ENCODE assay signal across 10 mouse cellular contexts in the genomic region with DNA sequence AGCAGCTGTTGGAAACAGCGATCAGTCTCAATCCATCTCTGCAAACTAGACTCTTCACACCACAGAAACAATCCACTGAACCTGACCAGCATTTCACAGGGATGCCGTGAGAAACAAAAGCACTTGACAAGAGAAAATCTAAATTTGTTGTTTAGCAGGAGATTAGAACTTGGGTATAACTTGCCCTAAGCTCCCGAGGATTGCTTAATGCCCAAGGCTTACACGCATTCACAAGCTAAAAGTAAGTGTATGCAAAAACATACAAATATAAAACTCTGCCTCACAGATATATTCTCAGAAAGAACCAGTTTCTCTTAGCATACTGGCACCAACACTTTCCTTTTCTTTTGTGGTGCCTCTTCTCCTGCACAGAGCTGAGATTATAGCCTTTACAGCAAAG. TPM values are rescaled to one million over a fixed set of nuclear protein-coding genes. Genes with fewer than 3 reads are reported as not detected.
A peak's percentile ranks its signal among the peaks of the same experiment; 100 is the strongest.
DNase-seq lines count a peak whose midpoint lies in the region; ATAC-seq and TF ChIP-seq lines count a peak whose summit lies in the region.
"Had no signal": no experiment of that assay in that cellular context is flagged by ENCODE, and none has a peak within 500 bp of the region (broad histone marks: within the 10 kb centered on the region; RNA-seq: fewer than 3 reads in every experiment).

No protein-coding gene starts in this region.

- H3K36me3 ChIP-seq in intestine, embryonic 14.5 days (ENCODE audit: control insufficient read depth, insufficient read depth, low read length): no peaks in the 10 kb centered on the region
- no peaks in the 10 kb centered on the region for H3K36me3 ChIP-seq in intestine, embryonic 16.5 days (ENCODE audit: control insufficient read depth, insufficient read depth, low read length)
- H3K36me3 ChIP-seq in forebrain, embryonic 14.5 days (ENCODE audit: control insufficient read depth, insufficient read depth, low read length): peaks cover 4% of the 10 kb centered on the region
- H3K36me3 ChIP-seq in limb, embryonic 12.5 days: peaks cover 3% of the 10 kb centered on the region; the same call in 1 of the 2 replicates
- H3K36me3 ChIP-seq in liver, embryonic 12.5 days: no peaks in the 10 kb centered on the region
- H3K36me3 ChIP-seq: stomach, embryonic 15.5 days had no signal

- no peak for DNase-seq in intestine, embryonic 14.5 days (ENCODE audit: low spot score)
- DNase-seq in forebrain, embryonic 14.5 days (ENCODE audit: low spot score): no peak
- DNase-seq in frontal cortex, postnatal 25 days (ENCODE audit: low spot score in 2 of 2): no peak
- DNase-seq: cerebellum, adult 9-10 months; kidney, postnatal 10 days had no signal

- no peak for TF ChIP-seq CTCF in olfactory bulb, adult 2 months (IDR thresholded peaks at IDR 0.05; ENCODE audit: insufficient read depth, low read depth, low read length)

- 82% methylated on average over 4 of the region's 4 CpGs for WGBS in intestine, embryonic 14.5 days
- whole genome bisulfite sequencing in intestine, embryonic 16.5 days: 75% methylated on average over 4 of the region's 4 CpGs
- WGBS in forebrain, embryonic 14.5 days: 8% methylated on average over 4 of the region's 4 CpGs
- WGBS in limb, embryonic 12.5 days: 83% methylated on average over 4 of the region's 4 CpGs
- 26% methylated on average over 4 of the region's 4 CpGs for WGBS in olfactory bulb, adult 2 months
- 73% methylated on average over 4 of the region's 4 CpGs for WGBS in liver, embryonic 12.5 days (ENCODE audit: insufficient replicate concordance)

- H3K4me3 ChIP-seq in intestine, embryonic 14.5 days (ENCODE audit: low read depth, low read length): 0 out of 2 replicates have a peak overlapping the region, but pooled peaks have one; percentile 8
- H3K4me3 ChIP-seq in intestine, embryonic 16.5 days (ENCODE audit: low read length): no peak overlapping the region
- peak overlapping the region; percentile 33 for H3K4me3 ChIP-seq in forebrain, embryonic 14.5 days (ENCODE audit: low read depth, low read length)
- peak overlapping the region; percentile 3; the same call in 1 of the 2 replicates for H3K4me3 ChIP-seq in limb, embryonic 12.5 days (replicated peaks)
- H3K4me3 ChIP-seq in olfactory bulb, adult 2 months (ENCODE audit: insufficient read depth, low read depth, low read length): no peak overlapping the region
- H3K4me3 ChIP-seq in liver, embryonic 12.5 days: no peak overlapping the region
- H3K4me3 ChIP-seq: stomach, embryonic 15.5 days had no signal

- H3K9me3 ChIP-seq in intestine, embryonic 14.5 days (ENCODE audit: control insufficient read depth, low read length): no peaks in the 10 kb centered on the region
- H3K9me3 ChIP-seq in intestine, embryonic 16.5 days (ENCODE audit: control insufficient read depth, low read length): no peaks in the 10 kb centered on the region
- no peaks in the 10 kb centered on the region for H3K9me3 ChIP-seq in forebrain, embryonic 14.5 days (replicated peaks; ENCODE audit: control insufficient read depth, low read length)
- no peaks in the 10 kb centered on the region for H3K9me3 ChIP-seq in limb, embryonic 12.5 days
- no peaks in the 10 kb centered on the region for H3K9me3 ChIP-seq in liver, embryonic 12.5 days (replicated peaks)
- H3K9me3 ChIP-seq: stomach, embryonic 15.5 days had no signal

- no peak overlapping the region for H3K9ac ChIP-seq in intestine, embryonic 14.5 days (ENCODE audit: low read length)
- no peak overlapping the region for H3K9ac ChIP-seq in intestine, embryonic 16.5 days (ENCODE audit: low read depth, low read length)
- peak overlapping the region; percentile 70 for H3K9ac ChIP-seq in forebrain, embryonic 14.5 days (ENCODE audit: low read length)
- no peak overlapping the region for H3K9ac ChIP-seq in limb, embryonic 12.5 days (replicated peaks)
- no peak overlapping the region for H3K9ac ChIP-seq in liver, embryonic 12.5 days
- H3K9ac ChIP-seq: stomach, embryonic 15.5 days had no signal

- H3K4me1 ChIP-seq in intestine, embryonic 14.5 days (replicated peaks; ENCODE audit: control insufficient read depth, insufficient read depth, low read length): no peaks in the 10 kb centered on the region
- H3K4me1 ChIP-seq in intestine, embryonic 16.5 days (ENCODE audit: control insufficient read depth, insufficient read depth, low read length): peaks cover 8% of the 10 kb centered on the region; the same call in 1 of the 2 replicates
- peaks cover 46% of the 10 kb centered on the region for H3K4me1 ChIP-seq in forebrain, embryonic 14.5 days (ENCODE audit: control insufficient read depth, insufficient read depth, low read length)
- H3K4me1 ChIP-seq in limb, embryonic 12.5 days (replicated peaks): peaks cover 32% of the 10 kb centered on the region
- peaks cover 7% of the 10 kb centered on the region for H3K4me1 ChIP-seq in olfactory bulb, adult 2 months (ENCODE audit: control insufficient read depth, insufficient read depth, low read length)
- H3K4me1 ChIP-seq in liver, embryonic 12.5 days: no peaks in the 10 kb centered on the region
- H3K4me1 ChIP-seq: stomach, embryonic 15.5 days had no signal

- H3K4me2 ChIP-seq in intestine, embryonic 14.5 days (ENCODE audit: low read length): no peak overlapping the region
- H3K4me2 ChIP-seq in intestine, embryonic 16.5 days (ENCODE audit: low read depth, low read length): no peak overlapping the region
- peak overlapping the region; percentile 59 for H3K4me2 ChIP-seq in forebrain, embryonic 14.5 days (ENCODE audit: low read length)
- H3K4me2 ChIP-seq in limb, embryonic 12.5 days: peak overlapping the region; percentile 37; the same call in 1 of the 2 replicates
- no peak overlapping the region for H3K4me2 ChIP-seq in liver, embryonic 12.5 days
- H3K4me2 ChIP-seq: stomach, embryonic 15.5 days had no signal

- ATAC-seq in intestine, embryonic 14.5 days (replicated peaks; ENCODE audit: low FRiP score, low TSS enrichment, low read depth): no peak
- no peak for ATAC-seq in intestine, embryonic 16.5 days
- no peak for ATAC-seq in forebrain, embryonic 14.5 days
- ATAC-seq in limb, embryonic 12.5 days (ENCODE audit: insufficient number of reproducible peaks, insufficient read depth, low FRiP score, low TSS enrichment, low read depth): no peak
- no peak for ATAC-seq in liver, embryonic 12.5 days

- no peaks in the 10 kb centered on the region for H3K27me3 ChIP-seq in intestine, embryonic 14.5 days (replicated peaks; ENCODE audit: control insufficient read depth, insufficient read depth, low read length)
- H3K27me3 ChIP-seq in intestine, embryonic 16.5 days (replicated peaks; ENCODE audit: control insufficient read depth, insufficient read depth, low read length): no peaks in the 10 kb centered on the region
- H3K27me3 ChIP-seq in forebrain, embryonic 14.5 days (replicated peaks; ENCODE audit: control insufficient read depth, insufficient read depth, low read length): no peaks in the 10 kb centered on the region
- no peaks in the 10 kb centered on the region for H3K27me3 ChIP-seq in limb, embryonic 12.5 days
- no peaks in the 10 kb centered on the region for H3K27me3 ChIP-seq in liver, embryonic 12.5 days (replicated peaks)
- H3K27me3 ChIP-seq: stomach, embryonic 15.5 days had no signal

- H3K27ac ChIP-seq in intestine, embryonic 14.5 days (ENCODE audit: low read depth): peak overlapping the region; percentile 36; the same call in 1 of the 2 replicates
- H3K27ac ChIP-seq in intestine, embryonic 16.5 days (ENCODE audit: low read length): no peak overlapping the region
- H3K27ac ChIP-seq in forebrain, embryonic 14.5 days (ENCODE audit: low read depth, low read length): peak overlapping the region; percentile 93
- peak overlapping the region; percentile 74 for H3K27ac ChIP-seq in limb, embryonic 12.5 days
- H3K27ac ChIP-seq in olfactory bulb, adult 2 months (ENCODE audit: insufficient read depth, low read depth, low read length): peak overlapping the region; percentile 82
- no peak overlapping the region for H3K27ac ChIP-seq in liver, embryonic 12.5 days
- H3K27ac ChIP-seq: stomach, embryonic 15.5 days had no signal

- no peak for TF ChIP-seq POLR2A in olfactory bulb, adult 2 months (IDR thresholded peaks at IDR 0.05; ENCODE audit: insufficient read depth, low read depth, low read length)

RNA-seq across cellular contexts. Expression of a gene that starts 19.5 kb away (rescaled TPM):
- 4.0 and 4.2 TPM in 2 replicates for polyA plus RNA-seq in intestine, embryonic 14.5 days (2014; fragmentation: Nextera tagmentation; extraction: Ambion mirVana)
- polyA plus RNA-seq in intestine, embryonic 16.5 days (2015; fragmentation: Nextera tagmentation; extraction: Ambion mirVana): 1.0 and 1.2 TPM in 2 replicates
- polyA plus RNA-seq in forebrain, embryonic 14.5 days (2014; fragmentation: Nextera tagmentation; extraction: Ambion mirVana): 9.9 and 10.5 TPM in 2 replicates
- 2.8 and 3.4 TPM in 2 replicates for polyA plus RNA-seq in limb, embryonic 12.5 days (2016; fragmentation: Nextera tagmentation; extraction: Ambion mirVana)
- 44.8 TPM in 1 of 2 replicates, not detected in the other for polyA plus RNA-seq in olfactory bulb, adult 2 months (2012; ENCODE audit: insufficient read depth, insufficient read length, low replicate concordance, missing spikeins)
- 0.73 and 0.74 TPM in 2 replicates for polyA plus RNA-seq in liver, embryonic 12.5 days (2016; fragmentation: Nextera tagmentation; extraction: Ambion mirVana)

Comparison
In these comparisons a context has a peak if more than half of its experiments do, and no peak if none do; other contexts are left out.
1. H3K27ac ChIP-seq: peak in intestine, embryonic 14.5 days (single experiment), forebrain, embryonic 14.5 days (single experiment), limb, embryonic 12.5 days (single experiment) and olfactory bulb, adult 2 months (single experiment); none in intestine, embryonic 16.5 days (single experiment) and liver, embryonic 12.5 days (single experiment).
2. H3K4me3 ChIP-seq: peak in intestine, embryonic 14.5 days (single experiment), forebrain, embryonic 14.5 days (single experiment) and limb, embryonic 12.5 days (single experiment); none in intestine, embryonic 16.5 days (single experiment), olfactory bulb, adult 2 months (single experiment) and liver, embryonic 12.5 days (single experiment).
3. H3K4me2 ChIP-seq: peak in forebrain, embryonic 14.5 days (single experiment) and limb, embryonic 12.5 days (single experiment); none in intestine, embryonic 14.5 days (single experiment), intestine, embryonic 16.5 days (single experiment) and liver, embryonic 12.5 days (single experiment).